Mouse (Mus musculus): ENCODE data around the gene Rasgef1a. TPM values are rescaled to one million over a fixed set of nuclear protein-coding genes. Genes with fewer than 3 reads are reported as not detected.

The Rasgef1a gene
- polyA plus RNA-seq, 1 experiment: 1.1 TPM

- DNase-seq: no peak
- TF ChIP-seq POLR2A (IDR thresholded peaks at IDR 0.05; ENCODE audit: control insufficient read depth, extremely low read depth, insufficient read depth, low read length, poor library complexity): no peak
- no peak overlapping the region for H3K27ac ChIP-seq (ENCODE audit: control insufficient read depth, insufficient read depth, low read length)
- 94% methylated on average over 1 of the region's 1 CpGs for WGBS
- H3K36me3 ChIP-seq (ENCODE audit: control insufficient read depth, insufficient read depth, low read length): 0 out of 2 replicates have a peak, but pooled peaks cover 6% of the 10 kb centered on the region
- no peaks in the 10 kb centered on the region for H3K4me1 ChIP-seq (replicated peaks; ENCODE audit: control insufficient read depth, insufficient read depth, low read length)
- H3K4me3 ChIP-seq (ENCODE audit: control insufficient read depth, insufficient read depth, low read length): no peak overlapping the region
- H3K27me3 ChIP-seq (ENCODE audit: control insufficient read depth, insufficient read depth, low read length): no peaks in the 10 kb centered on the region
Observed at GRCm38 (mm10) chr6:118122767-118123166, 111.5 kb downstream of the Rasgef1a start.

- DNase-seq: no peak
- TF ChIP-seq POLR2A (IDR thresholded peaks at IDR 0.05; ENCODE audit: control insufficient read depth, extremely low read depth, insufficient read depth, low read length, poor library complexity) (no peak), CTCF (IDR thresholded peaks at IDR 0.05; ENCODE audit: borderline replicate concordance, control insufficient read depth, extremely low read depth, insufficient read depth, low read length, poor library complexity) (no peak)
- Histone ChIP-seq H3K36me3 (ENCODE audit: control insufficient read depth, insufficient read depth, low read length) (0 out of 2 replicates have a peak, but pooled peaks cover 6% of the 10 kb centered on the region), H3K27me3 (ENCODE audit: control insufficient read depth, insufficient read depth, low read length) (no peaks in the 10 kb centered on the region), H3K4me1 (replicated peaks; ENCODE audit: control insufficient read depth, insufficient read depth, low read length) (no peaks in the 10 kb centered on the region), H3K4me3 (ENCODE audit: control insufficient read depth, insufficient read depth, low read length) (no peak overlapping the region), H3K27ac (ENCODE audit: control insufficient read depth, insufficient read depth, low read length) (no peak overlapping the region)
Observed at GRCm38 (mm10) chr6:118126577-118126976, 115.3 kb downstream of the Rasgef1a start.

- no peaks in the 10 kb centered on the region for H3K4me1 ChIP-seq (replicated peaks; ENCODE audit: control insufficient read depth, insufficient read depth, low read length)
- no peaks in the 10 kb centered on the region for H3K27me3 ChIP-seq (ENCODE audit: control insufficient read depth, insufficient read depth, low read length)
- no peak for DNase-seq
- 0 out of 2 replicates have a peak, but pooled peaks cover 5% of the 10 kb centered on the region for H3K36me3 ChIP-seq (ENCODE audit: control insufficient read depth, insufficient read depth, low read length)
- H3K4me3 ChIP-seq (ENCODE audit: control insufficient read depth, insufficient read depth, low read length): no peak overlapping the region
- H3K27ac ChIP-seq (ENCODE audit: control insufficient read depth, insufficient read depth, low read length): no peak overlapping the region
- TF ChIP-seq POLR2A (IDR thresholded peaks at IDR 0.05; ENCODE audit: control insufficient read depth, extremely low read depth, insufficient read depth, low read length, poor library complexity): no peak
- no peak for TF ChIP-seq CTCF (IDR thresholded peaks at IDR 0.05; ENCODE audit: borderline replicate concordance, control insufficient read depth, extremely low read depth, insufficient read depth, low read length, poor library complexity)
- 47% methylated on average over 7 of the region's 7 CpGs for WGBS
Observed at GRCm38 (mm10) chr6:118127198-118127597, 116.0 kb downstream of the Rasgef1a start.

GRCm38 (mm10) chr6:118127827-118128487 is 116.7 kb downstream of the Rasgef1a start:
- no peak for TF ChIP-seq CTCF (IDR thresholded peaks at IDR 0.05; ENCODE audit: borderline replicate concordance, control insufficient read depth, extremely low read depth, insufficient read depth, low read length, poor library complexity)
- no peaks in the 10 kb centered on the region for H3K27me3 ChIP-seq (ENCODE audit: control insufficient read depth, insufficient read depth, low read length)
- H3K4me1 ChIP-seq (replicated peaks; ENCODE audit: control insufficient read depth, insufficient read depth, low read length): no peaks in the 10 kb centered on the region
- no peak overlapping the region for H3K27ac ChIP-seq (ENCODE audit: control insufficient read depth, insufficient read depth, low read length)
- no peaks in the 10 kb centered on the region for H3K36me3 ChIP-seq (ENCODE audit: control insufficient read depth, insufficient read depth, low read length)
- DNase-seq: no peak
- no peak overlapping the region for H3K4me3 ChIP-seq (ENCODE audit: control insufficient read depth, insufficient read depth, low read length)
- 41% methylated on average over 6 of the region's 6 CpGs for WGBS

GRCm38 (mm10) chr6:118130022-118130421 is 118.8 kb downstream of the Rasgef1a start:
- Histone ChIP-seq H3K27ac (ENCODE audit: control insufficient read depth, insufficient read depth, low read length) (no peak overlapping the region), H3K4me1 (replicated peaks; ENCODE audit: control insufficient read depth, insufficient read depth, low read length) (no peaks in the 10 kb centered on the region)
- WGBS: 62% methylated on average over 2 of the region's 2 CpGs

GRCm38 (mm10) chr6:118134461-118134860 is 123.2 kb downstream of the Rasgef1a start:
- H3K4me3 ChIP-seq (ENCODE audit: control insufficient read depth, insufficient read depth, low read length): no peak overlapping the region
- WGBS: 83% methylated on average over 1 of the region's 1 CpGs
- TF ChIP-seq CTCF (IDR thresholded peaks at IDR 0.05; ENCODE audit: borderline replicate concordance, control insufficient read depth, extremely low read depth, insufficient read depth, low read length, poor library complexity): no peak
- H3K27me3 ChIP-seq (ENCODE audit: control insufficient read depth, insufficient read depth, low read length): no peaks in the 10 kb centered on the region
- no peak overlapping the region for H3K27ac ChIP-seq (ENCODE audit: control insufficient read depth, insufficient read depth, low read length)
- no peak for DNase-seq
- H3K4me1 ChIP-seq (replicated peaks; ENCODE audit: control insufficient read depth, insufficient read depth, low read length): no peaks in the 10 kb centered on the region
- H3K36me3 ChIP-seq (ENCODE audit: control insufficient read depth, insufficient read depth, low read length): no peaks in the 10 kb centered on the region

More at GRCm38 (mm10) chr6:118130022-118130421, 118.8 kb downstream of the Rasgef1a start:
- Histone ChIP-seq H3K36me3 (ENCODE audit: control insufficient read depth, insufficient read depth, low read length) (no peaks in the 10 kb centered on the region), H3K4me3 (ENCODE audit: control insufficient read depth, insufficient read depth, low read length) (no peak overlapping the region), H3K27me3 (ENCODE audit: control insufficient read depth, insufficient read depth, low read length) (no peaks in the 10 kb centered on the region)
- DNase-seq: no peak
- TF ChIP-seq POLR2A (IDR thresholded peaks at IDR 0.05; ENCODE audit: control insufficient read depth, extremely low read depth, insufficient read depth, low read length, poor library complexity) (no peak), CTCF (IDR thresholded peaks at IDR 0.05; ENCODE audit: borderline replicate concordance, control insufficient read depth, extremely low read depth, insufficient read depth, low read length, poor library complexity) (no peak)

- TF ChIP-seq CTCF (IDR thresholded peaks at IDR 0.05; ENCODE audit: borderline replicate concordance, control insufficient read depth, extremely low read depth, insufficient read depth, low read length, poor library complexity) (no peak), POLR2A (IDR thresholded peaks at IDR 0.05; ENCODE audit: control insufficient read depth, extremely low read depth, insufficient read depth, low read length, poor library complexity) (no peak)
- Histone ChIP-seq H3K27me3 (ENCODE audit: control insufficient read depth, insufficient read depth, low read length) (no peaks in the 10 kb centered on the region), H3K4me3 (ENCODE audit: control insufficient read depth, insufficient read depth, low read length) (no peak overlapping the region), H3K27ac (ENCODE audit: control insufficient read depth, insufficient read depth, low read length) (no peak overlapping the region), H3K4me1 (replicated peaks; ENCODE audit: control insufficient read depth, insufficient read depth, low read length) (no peaks in the 10 kb centered on the region), H3K36me3 (ENCODE audit: control insufficient read depth, insufficient read depth, low read length) (no peaks in the 10 kb centered on the region)
- DNase-seq: no peak
- WGBS: 35% methylated on average over 2 of the region's 2 CpGs
Observed at GRCm38 (mm10) chr6:118137148-118137547, 125.9 kb downstream of the Rasgef1a start.
